Mouse (Mus musculus): ENCODE measurements around the gene Rdh12.

DNA sequence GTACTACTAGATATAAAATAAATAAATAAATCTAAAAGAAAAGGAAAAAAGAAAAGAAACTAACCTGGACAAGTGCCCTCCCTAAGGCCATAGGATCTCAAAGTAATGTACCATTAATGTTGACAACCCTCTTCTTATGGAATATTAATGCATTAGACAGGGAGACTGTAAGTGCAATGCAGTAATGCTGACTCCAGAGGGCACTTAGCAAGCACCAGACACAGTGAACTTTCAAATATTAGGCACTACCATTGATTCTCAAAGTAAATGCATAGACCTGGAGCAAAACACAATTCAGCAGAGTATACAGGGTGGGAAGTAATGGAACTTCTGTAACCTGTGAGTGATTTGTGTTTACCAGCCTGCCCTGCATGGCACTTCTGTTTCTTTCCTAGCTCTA lies 39.5 kb upstream of the Rdh12 start:
- TF ChIP-seq NANOG (IDR thresholded peaks at IDR 0.05; ENCODE audit: borderline replicate concordance, low read length) = no peak
- no peak for TF ChIP-seq CTCF (conservative IDR thresholded peaks at IDR 0.05; ENCODE audit: low read length)

Data from E14TG2a.4 (cell line).